Mouse (Mus musculus) midbrain, embryonic 12.5 days (tissue): ENCODE results near the gene Kcns1. TPM values are rescaled to one million over a fixed set of nuclear protein-coding genes. Genes with fewer than 3 reads are reported as not detected.

Experiments
- ATAC-seq: fragments of 200-750 bp; cut with Nextera tagmentation; 2 replicates; pipeline ENCODE4 v1.8.0; 2017; ENCODE audit warnings: low read depth, moderate TSS enrichment, moderate library complexity; ENCODE audit not compliant: low FRiP score
- H3K27ac ChIP-seq: fragments of 300-500 bp; sonication (generic); replicated peaks from 2 replicates; pipeline ENCODE4 v1.5.1; 2016; ENCODE audit warnings: mild to moderate bottlenecking
- H3K27me3 ChIP-seq: fragments of 300-500 bp; sonication (generic); 2 replicates; pipeline ENCODE4 v1.6.1; 2016; ENCODE audit warnings: mild to moderate bottlenecking
- H3K36me3 ChIP-seq: fragments of 300-500 bp; sonication (generic); 2 replicates; pipeline ENCODE4 v1.6.1; 2016
- H3K4me1 ChIP-seq: fragments of 300-500 bp; sonication (generic); 2 replicates; pipeline ENCODE4 v1.6.1; 2016
- H3K4me2 ChIP-seq: fragments of 300-500 bp; sonication (generic); replicated peaks from 2 replicates; pipeline ENCODE4 v1.6.1; 2016; ENCODE audit warnings: mild to moderate bottlenecking, moderate library complexity
- H3K4me3 ChIP-seq: fragments of 300-500 bp; sonication (generic); 2 replicates; pipeline ENCODE4 v1.5.1; 2016; ENCODE audit warnings: mild to moderate bottlenecking
- H3K9ac ChIP-seq: fragments of 300-500 bp; sonication (generic); replicated peaks from 2 replicates; pipeline ENCODE4 v1.6.1; 2016; ENCODE audit warnings: mild to moderate bottlenecking, moderate library complexity
- H3K9me3 ChIP-seq: fragments of 300-500 bp; sonication (generic); 2 replicates; pipeline ENCODE4 v1.6.1; 2016; ENCODE audit warnings: mild to moderate bottlenecking
- WGBS: fragments of 180-500 bp; shearing (Covaris S2); methylation state at CpG from one replicate; pipeline ENCODE4 v1.1.7; 2016; 5-methylcytosine and 5-hydroxymethylcytosine counted together
- polyA plus RNA-seq: library from polyadenylated mRNA; unstranded; fragments of >200 nt; fragmentation: Nextera tagmentation; extraction: Ambion mirVana; gene quantifications from 2 replicates; pipeline ENCODE4 v1.2.1, GENCODE M21; 2016

Kcns1 gene
- polyA plus RNA-seq, 1 experiment from 2014 or later = 0.31 TPM

DNA sequence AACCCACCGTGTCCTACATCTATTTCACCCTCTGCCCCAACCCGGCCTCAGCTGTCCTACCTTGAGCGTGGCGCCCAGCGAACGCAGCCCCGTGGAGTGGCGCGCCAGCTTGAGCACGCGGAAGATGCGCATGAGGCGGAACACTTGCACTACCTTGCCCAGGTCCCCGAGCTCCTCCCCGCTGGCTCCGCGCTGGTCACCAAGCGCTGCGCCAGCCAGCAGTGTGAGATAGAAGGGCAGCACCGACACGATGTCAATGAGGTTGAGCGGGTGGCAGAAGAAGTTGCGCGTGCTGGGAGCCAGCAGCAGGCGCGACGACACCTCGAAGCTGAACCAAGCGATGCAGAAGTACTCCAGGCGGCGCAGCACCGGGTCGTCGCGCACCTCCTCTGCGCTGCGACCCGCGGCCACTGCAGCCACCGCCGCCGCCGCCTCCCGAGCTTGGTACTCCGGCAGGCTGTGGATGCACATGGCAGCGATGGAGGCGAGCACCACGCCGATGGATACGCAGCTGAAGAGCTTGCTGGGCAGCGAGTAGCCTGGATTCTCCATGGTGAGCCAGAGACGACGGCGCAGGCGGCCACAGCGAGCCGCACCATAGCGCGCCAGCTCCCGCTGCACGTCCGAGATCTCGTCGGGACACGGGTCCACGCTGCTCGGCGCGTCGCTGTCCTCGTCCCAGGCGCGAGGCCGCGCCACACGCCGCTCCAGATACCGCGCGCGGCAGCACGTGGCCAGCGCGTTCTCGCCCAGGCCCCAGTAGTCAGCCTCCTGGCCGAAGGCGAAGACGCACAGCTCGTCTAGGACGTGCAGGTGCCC lies 3.0 kb downstream of the Kcns1 start:
- Histone ChIP-seq H3K27me3 (peaks cover 76% of the 10 kb centered on the region), H3K4me1 (peaks cover 32% of the 10 kb centered on the region), H3K9ac (no peak overlapping the region), H3K9me3 (no peaks in the 10 kb centered on the region; the same call in 1 of the 2 replicates), H3K4me2 (peak overlapping the region; percentile 52), H3K4me3 (peak overlapping the region; percentile 34), H3K27ac (no peak overlapping the region), H3K36me3 (no peaks in the 10 kb centered on the region)
- 12% methylated on average over 80 of the region's 90 CpGs for WGBS
- no peak for ATAC-seq

GRCm38 (mm10) chr2:164164941-164165340 lies 6.0 kb downstream of the Kcns1 start:
- Histone ChIP-seq H3K4me2 (no peak overlapping the region), H3K27ac (no peak overlapping the region), H3K9me3 (no peaks in the 10 kb centered on the region; the same call in 1 of the 2 replicates), H3K9ac (no peak overlapping the region), H3K36me3 (no peaks in the 10 kb centered on the region), H3K4me1 (peaks cover 14% of the 10 kb centered on the region), H3K27me3 (peaks cover 54% of the 10 kb centered on the region), H3K4me3 (no peak overlapping the region)
- no peak for ATAC-seq
- 91% methylated on average over 5 of the region's 5 CpGs for WGBS

- Histone ChIP-seq H3K9me3 (no peaks in the 10 kb centered on the region), H3K27ac (no peak overlapping the region), H3K36me3 (peaks cover 4% of the 10 kb centered on the region; the same call in 1 of the 2 replicates), H3K9ac (no peak overlapping the region), H3K27me3 (peaks cover 20% of the 10 kb centered on the region), H3K4me3 (no peak overlapping the region), H3K4me1 (no peaks in the 10 kb centered on the region), H3K4me2 (no peak overlapping the region)
- WGBS = 80% methylated on average over 11 of the region's 11 CpGs
- ATAC-seq = no peak
Observed at GRCm38 (mm10) chr2:164161515-164162055, 9.3 kb downstream of the Kcns1 start.

GRCm38 (mm10) chr2:164158838-164159237 lies 12.1 kb downstream of the Kcns1 start:
- Histone ChIP-seq H3K9me3 (no peaks in the 10 kb centered on the region), H3K4me3 (no peak overlapping the region), H3K27me3 (no peaks in the 10 kb centered on the region), H3K36me3 (peaks cover 23% of the 10 kb centered on the region), H3K4me2 (no peak overlapping the region), H3K4me1 (no peaks in the 10 kb centered on the region), H3K9ac (no peak overlapping the region), H3K27ac (no peak overlapping the region)
- WGBS = 91% methylated on average over 2 of the region's 2 CpGs
- ATAC-seq = no peak

GRCm38 (mm10) chr2:164156158-164156557 lies 14.8 kb downstream of the Kcns1 start:
- peaks cover 48% of the 10 kb centered on the region for H3K36me3 ChIP-seq
- no peak for ATAC-seq

GRCm38 (mm10) chr2:164154007-164154406 lies 16.9 kb downstream of the Kcns1 start:
- ATAC-seq = no peak
- no peak overlapping the region for H3K27ac ChIP-seq
- no peaks in the 10 kb centered on the region for H3K9me3 ChIP-seq
- WGBS = 94% methylated on average over 10 of the region's 10 CpGs
- no peaks in the 10 kb centered on the region for H3K27me3 ChIP-seq
- H3K4me2 ChIP-seq = no peak overlapping the region
- no peak overlapping the region for H3K4me3 ChIP-seq
- no peaks in the 10 kb centered on the region for H3K4me1 ChIP-seq
- H3K9ac ChIP-seq = no peak overlapping the region
- H3K36me3 ChIP-seq = peaks cover 54% of the 10 kb centered on the region

More at GRCm38 (mm10) chr2:164156158-164156557, 14.8 kb downstream of the Kcns1 start:
- Histone ChIP-seq H3K4me2 (no peak overlapping the region), H3K9me3 (no peaks in the 10 kb centered on the region), H3K27me3 (no peaks in the 10 kb centered on the region), H3K4me1 (no peaks in the 10 kb centered on the region), H3K9ac (no peak overlapping the region), H3K4me3 (no peak overlapping the region), H3K27ac (no peak overlapping the region)
- WGBS = 89% methylated on average over 7 of the region's 7 CpGs

GRCm38 (mm10) chr2:164152341-164152740 lies 18.6 kb downstream of the Kcns1 start:
- no peak overlapping the region for H3K4me3 ChIP-seq
- no peak overlapping the region for H3K9ac ChIP-seq
- H3K36me3 ChIP-seq = peaks cover 54% of the 10 kb centered on the region
- ATAC-seq = no peak
- no peak overlapping the region for H3K4me2 ChIP-seq
- 95% methylated on average over 11 of the region's 11 CpGs for WGBS
- H3K27me3 ChIP-seq = no peaks in the 10 kb centered on the region
- no peaks in the 10 kb centered on the region; the same call in 1 of the 2 replicates for H3K4me1 ChIP-seq
- H3K9me3 ChIP-seq = no peaks in the 10 kb centered on the region
- H3K27ac ChIP-seq = no peak overlapping the region

DNA sequence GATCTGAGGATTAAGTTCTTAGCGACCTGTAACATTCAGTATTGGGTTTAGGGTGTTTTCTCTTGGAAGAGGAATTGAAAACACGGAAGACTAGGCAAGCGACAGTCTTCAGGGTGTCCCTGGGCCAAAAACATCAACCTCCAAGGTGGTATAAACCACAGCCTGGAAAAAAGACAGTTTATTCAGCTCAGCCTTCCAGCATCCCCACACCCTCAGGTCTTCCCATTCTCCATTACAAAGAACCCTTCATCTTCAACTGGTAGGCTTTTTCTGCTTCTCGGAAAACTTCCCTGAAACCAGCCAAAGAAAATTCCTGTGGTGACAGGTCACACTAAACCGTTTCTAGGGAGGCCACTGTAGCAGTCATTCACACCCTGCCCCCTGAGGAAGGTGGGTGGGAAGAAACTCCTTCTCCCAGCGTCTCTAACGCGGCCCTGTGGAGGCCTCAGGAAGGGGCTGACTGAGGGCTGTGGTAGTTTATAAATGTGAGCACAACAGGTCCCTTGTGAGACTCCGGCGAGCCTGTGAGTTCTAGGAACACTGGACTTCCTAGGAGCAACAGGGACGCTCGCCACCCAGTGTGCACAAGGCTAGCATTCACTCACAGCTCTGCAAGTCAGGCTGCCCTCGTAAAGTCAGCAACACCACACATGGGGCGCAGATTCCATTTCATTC lies 20.7 kb downstream of the Kcns1 start:
- WGBS = 53% methylated on average over 14 of the region's 14 CpGs
- Histone ChIP-seq H3K36me3 (peaks cover 39% of the 10 kb centered on the region), H3K4me1 (no peaks in the 10 kb centered on the region; the same call in 1 of the 2 replicates), H3K9ac (no peak overlapping the region), H3K4me3 (no peak overlapping the region), H3K27me3 (no peaks in the 10 kb centered on the region), H3K27ac (no peak overlapping the region), H3K4me2 (no peak overlapping the region), H3K9me3 (no peaks in the 10 kb centered on the region)
- ATAC-seq = no peak

- Histone ChIP-seq H3K9ac (no peak overlapping the region), H3K4me2 (no peak overlapping the region), H3K36me3 (peaks cover 9% of the 10 kb centered on the region), H3K4me1 (no peaks in the 10 kb centered on the region; the same call in 1 of the 2 replicates), H3K9me3 (no peaks in the 10 kb centered on the region), H3K27me3 (no peaks in the 10 kb centered on the region), H3K4me3 (no peak overlapping the region), H3K27ac (no peak overlapping the region)
- WGBS = 97% methylated on average over 12 of the region's 12 CpGs
- no peak for ATAC-seq
Observed at GRCm38 (mm10) chr2:164146556-164146955, 24.4 kb downstream of the Kcns1 start.

DNA sequence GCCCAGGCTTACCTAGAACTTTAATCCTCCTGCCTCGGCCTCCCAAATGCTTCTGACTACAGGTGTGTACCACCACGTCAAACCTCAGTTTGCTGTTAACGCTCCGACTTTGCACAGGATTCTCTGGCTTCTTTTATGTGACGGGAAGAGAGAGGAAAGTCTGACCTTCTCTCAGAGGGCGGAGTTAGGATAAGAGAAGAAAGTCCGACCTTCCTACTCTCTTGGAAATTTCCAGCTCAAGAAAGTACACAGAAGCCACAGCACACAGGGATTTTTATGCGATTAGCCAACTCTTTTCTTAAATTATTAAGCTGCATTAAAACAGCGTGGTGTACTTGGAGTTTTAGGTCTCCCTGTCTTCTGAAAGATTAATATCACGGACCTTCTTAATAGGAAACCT lies 26.4 kb downstream of the Kcns1 start:
- Histone ChIP-seq H3K9ac (no peak overlapping the region), H3K4me1 (no peaks in the 10 kb centered on the region; the same call in 1 of the 2 replicates), H3K27ac (no peak overlapping the region), H3K9me3 (no peaks in the 10 kb centered on the region), H3K4me2 (no peak overlapping the region), H3K27me3 (no peaks in the 10 kb centered on the region), H3K4me3 (no peak overlapping the region), H3K36me3 (no peaks in the 10 kb centered on the region)
- WGBS = 82% methylated on average over 10 of the region's 10 CpGs
- no peak for ATAC-seq

- Histone ChIP-seq H3K4me1 (no peaks in the 10 kb centered on the region; the same call in 1 of the 2 replicates), H3K9ac (no peak overlapping the region)
- WGBS = 71% methylated on average over 6 of the region's 6 CpGs
Observed at GRCm38 (mm10) chr2:164144025-164144424, 26.9 kb downstream of the Kcns1 start.

DNA sequence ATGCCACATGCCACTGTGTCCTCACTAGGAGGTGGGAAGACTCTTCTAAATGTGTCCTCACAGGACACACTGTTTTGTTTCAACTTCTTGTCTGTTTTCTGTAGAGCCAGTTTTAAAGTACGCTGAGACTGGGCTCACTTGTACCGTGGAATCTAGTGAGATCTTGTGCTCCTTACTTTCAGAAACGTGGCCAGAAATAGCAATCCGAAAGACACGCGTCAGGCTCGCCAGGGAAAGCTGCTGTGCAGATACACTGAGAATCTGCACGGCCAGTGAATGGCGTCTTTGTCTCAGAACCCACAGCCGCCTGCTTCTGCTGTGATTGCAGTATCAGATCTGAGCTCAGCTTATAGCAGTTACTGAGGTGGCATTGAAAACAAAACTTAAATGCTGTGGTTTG lies 28.9 kb downstream of the Kcns1 start:
- Histone ChIP-seq H3K4me2 (no peak overlapping the region), H3K36me3 (no peaks in the 10 kb centered on the region), H3K4me3 (no peak overlapping the region), H3K27me3 (no peaks in the 10 kb centered on the region), H3K9ac (no peak overlapping the region), H3K27ac (peak overlapping the region; percentile 11; the same call in 1 of the 2 replicates), H3K9me3 (no peaks in the 10 kb centered on the region), H3K4me1 (0 out of 2 replicates have a peak, but pooled peaks cover 6% of the 10 kb centered on the region)
- 75% methylated on average over 10 of the region's 10 CpGs for WGBS
- ATAC-seq = no peak

More at GRCm38 (mm10) chr2:164144025-164144424, 26.9 kb downstream of the Kcns1 start:
- Histone ChIP-seq H3K27ac (no peak overlapping the region), H3K9me3 (no peaks in the 10 kb centered on the region), H3K4me2 (no peak overlapping the region), H3K36me3 (no peaks in the 10 kb centered on the region), H3K4me3 (no peak overlapping the region), H3K27me3 (no peaks in the 10 kb centered on the region)
- no peak for ATAC-seq
